8 mouse cellular contexts compared by ENCODE assay signal in genomic region chr4:137356674-137357510, GRCm38 (mm10). TPM values are rescaled to one million over a fixed set of nuclear protein-coding genes. Genes with fewer than 3 reads are reported as not detected.
DNase-seq lines count a peak whose midpoint lies in the region; ATAC-seq and TF ChIP-seq lines count a peak whose summit lies in the region.

No protein-coding gene starts in this region.

- H3K27ac ChIP-seq in heart, embryonic 15.5 days, result peak overlapping the region; percentile 97
- H3K27ac ChIP-seq in liver, postnatal 0 days (ENCODE audit: low read depth), result peak overlapping the region; percentile 100
- peak overlapping the region; percentile 99 for H3K27ac ChIP-seq in neural tube, embryonic 13.5 days (replicated peaks)

- peak; percentile 73 for DNase-seq in CD4-positive helper T cell, adult 2 months (ENCODE audit: low read depth, low spot score)
- peak; percentile 79 for DNase-seq in brain, embryonic 14.5 days (ENCODE audit: low read depth)
- DNase-seq in kidney, postnatal 14 days, result peak; percentile 86
- peak; percentile 79 for DNase-seq in liver, postnatal 0 days
- peak; percentile 84 for DNase-seq in testis, postnatal 10 days (ENCODE audit: low spot score)

- no peak for TF ChIP-seq POLR2A in brain, embryonic 14.5 days (IDR thresholded peaks at IDR 0.05; ENCODE audit: borderline replicate concordance, extremely low read depth, insufficient read depth, insufficient read length, poor library complexity, severe bottlenecking)

- peak overlapping the region; percentile 99 for H3K9ac ChIP-seq in heart, embryonic 15.5 days
- peak overlapping the region; percentile 100 for H3K9ac ChIP-seq in liver, postnatal 0 days (replicated peaks)
- H3K9ac ChIP-seq in neural tube, embryonic 13.5 days, result peak overlapping the region; percentile 99

- H3K4me2 ChIP-seq in heart, embryonic 15.5 days, result peak overlapping the region; percentile 68
- H3K4me2 ChIP-seq in liver, postnatal 0 days (ENCODE audit: low read depth, low read length), result peak overlapping the region; percentile 74
- peak overlapping the region; percentile 68 for H3K4me2 ChIP-seq in neural tube, embryonic 13.5 days

- H3K4me3 ChIP-seq in erythroblast, embryonic 14.5 days (replicated peaks), result peak overlapping the region; percentile 92
- H3K4me3 ChIP-seq in heart, embryonic 15.5 days, result peak overlapping the region; percentile 80
- H3K4me3 ChIP-seq in liver, postnatal 0 days (ENCODE audit: low read depth, low read length), result peak overlapping the region; percentile 97
- H3K4me3 ChIP-seq in neural tube, embryonic 13.5 days, result peak overlapping the region; percentile 97

- 0% methylated on average over 34 of the region's 90 CpGs for WGBS in heart, embryonic 15.5 days
- WGBS in liver, postnatal 0 days (ENCODE audit: insufficient replicate concordance), result under 1% methylated on average over 18 of the region's 90 CpGs
- under 1% methylated on average over 36 of the region's 90 CpGs for WGBS in neural tube, embryonic 13.5 days

- peaks cover 12% of the 10 kb centered on the region for H3K27me3 ChIP-seq in erythroblast, embryonic 14.5 days (ENCODE audit: control insufficient read depth)
- H3K27me3 ChIP-seq in heart, embryonic 15.5 days, result no peaks in the 10 kb centered on the region
- H3K27me3 ChIP-seq in liver, postnatal 0 days (ENCODE audit: insufficient read depth, low read length), result no peaks in the 10 kb centered on the region
- H3K27me3 ChIP-seq in neural tube, embryonic 13.5 days, result no peaks in the 10 kb centered on the region

- no peaks in the 10 kb centered on the region for H3K9me3 ChIP-seq in erythroblast, embryonic 14.5 days (ENCODE audit: control insufficient read depth, low read length)
- no peaks in the 10 kb centered on the region for H3K9me3 ChIP-seq in heart, embryonic 15.5 days (replicated peaks)
- H3K9me3 ChIP-seq in liver, postnatal 0 days (ENCODE audit: low read length), result no peaks in the 10 kb centered on the region
- H3K9me3 ChIP-seq in neural tube, embryonic 13.5 days, result no peaks in the 10 kb centered on the region

- peak; percentile 76 for ATAC-seq in heart, embryonic 15.5 days (replicated peaks; ENCODE audit: insufficient number of reproducible peaks, insufficient read depth, low FRiP score, low read depth)
- ATAC-seq in liver, postnatal 0 days, result peak; percentile 79
- ATAC-seq in neural tube, embryonic 13.5 days (ENCODE audit: low read depth), result peak; percentile 74

- TF ChIP-seq EP300 in liver, postnatal 0 days (IDR thresholded peaks at IDR 0.05; ENCODE audit: low read depth), result no peak

- H3K4me1 ChIP-seq in erythroblast, embryonic 14.5 days (ENCODE audit: control insufficient read depth), result peaks cover 46% of the 10 kb centered on the region
- peaks cover 43% of the 10 kb centered on the region for H3K4me1 ChIP-seq in heart, embryonic 15.5 days (replicated peaks)
- peaks cover 32% of the 10 kb centered on the region for H3K4me1 ChIP-seq in liver, postnatal 0 days (ENCODE audit: insufficient read depth)
- peaks cover 42% of the 10 kb centered on the region for H3K4me1 ChIP-seq in neural tube, embryonic 13.5 days (replicated peaks)

- no peak for TF ChIP-seq CTCF in brain, embryonic 14.5 days (IDR thresholded peaks at IDR 0.05; ENCODE audit: borderline replicate concordance, extremely low read depth, insufficient read depth, insufficient read length)
- TF ChIP-seq CTCF in liver, postnatal 0 days (IDR thresholded peaks at IDR 0.05; ENCODE audit: low read depth), result no peak

- peaks cover 13% of the 10 kb centered on the region for H3K36me3 ChIP-seq in erythroblast, embryonic 14.5 days (ENCODE audit: control insufficient read depth)
- H3K36me3 ChIP-seq in heart, embryonic 15.5 days, result no peaks in the 10 kb centered on the region
- no peaks in the 10 kb centered on the region; the same call in 1 of the 2 replicates for H3K36me3 ChIP-seq in liver, postnatal 0 days (replicated peaks; ENCODE audit: insufficient read depth, low read length)
- H3K36me3 ChIP-seq in neural tube, embryonic 13.5 days, result no peaks in the 10 kb centered on the region

RNA-seq across cellular contexts. Expression of gene Cdc42, which starts 0.6 kb away (rescaled TPM):
- polyA plus RNA-seq in brain, embryonic 14.5 days (2012; rRNA removed), result 402 and 445 TPM in 2 replicates
- polyA plus RNA-seq in erythroblast, embryonic 14.5 days (2012), result 1.5 and 1.7 TPM in 2 replicates
- polyA plus RNA-seq in heart, embryonic 15.5 days (2015; fragmentation: Nextera tagmentation; extraction: Ambion mirVana), result 462 and 495 TPM in 2 replicates
- 216 and 227 TPM in 2 replicates for polyA plus RNA-seq in liver, postnatal 0 days (2015; fragmentation: Nextera tagmentation; extraction: Ambion mirVana)
- polyA plus RNA-seq in neural tube, embryonic 13.5 days (2015; fragmentation: Nextera tagmentation; extraction: Ambion mirVana), result 869 and 879 TPM in 2 replicates

RNA-seq across cellular contexts. Expression of gene Cela3a, which starts 52.7 kb away (rescaled TPM):
- not detected in 2 replicates for polyA plus RNA-seq in brain, embryonic 14.5 days (2012; rRNA removed)
- polyA plus RNA-seq in erythroblast, embryonic 14.5 days (2012), result not detected in 2 replicates
- not detected in 2 replicates for polyA plus RNA-seq in heart, embryonic 15.5 days (2015; fragmentation: Nextera tagmentation; extraction: Ambion mirVana)
- polyA plus RNA-seq in liver, postnatal 0 days (2015; fragmentation: Nextera tagmentation; extraction: Ambion mirVana), result not detected in 2 replicates
- polyA plus RNA-seq in neural tube, embryonic 13.5 days (2015; fragmentation: Nextera tagmentation; extraction: Ambion mirVana), result not detected in 2 replicates

Comparison
In these comparisons a context has a peak if more than half of its experiments do, and no peak if none do; other contexts are left out.
1. Peak in every context shown above with its lines: DNase-seq, ATAC-seq, H3K4me3 ChIP-seq and H3K27ac ChIP-seq.
2. RNA of gene Cdc42, which starts 0.6 kb away (polyA plus RNA-seq): 869 to 879 TPM in neural tube, embryonic 13.5 days, 462 to 495 TPM in heart, embryonic 15.5 days, 402 to 445 TPM in brain, embryonic 14.5 days and 216 to 227 TPM in liver, postnatal 0 days; 1.5 to 1.7 TPM in erythroblast, embryonic 14.5 days; every median in the first group is over 10 times any median in the second.